Mouse (Mus musculus): Measurements from ENCODE around the gene Myrfl. TPM values are rescaled to one million over a fixed set of nuclear protein-coding genes. Genes with fewer than 3 reads are reported as not detected.

Gene Myrfl
- polyA plus RNA-seq, 1 experiment = not detected

GRCm38 (mm10) chr10:116733651-116734050, 163.1 kb downstream of the Myrfl start:
- DNase-seq = no peak
- TF ChIP-seq CTCF (IDR thresholded peaks at IDR 0.05; ENCODE audit: insufficient read depth, low read length) (no peak), POLR2A (IDR thresholded peaks at IDR 0.05; ENCODE audit: borderline replicate concordance, extremely low read depth, low read depth, low read length) (no peak)
- Histone ChIP-seq H3K4me3 (replicated peaks; ENCODE audit: extremely low read depth, low read depth, low read length) (no peak overlapping the region), H3K4me1 (ENCODE audit: control insufficient read depth, insufficient read depth, low read length) (no peaks in the 10 kb centered on the region; the same call in 1 of the 2 replicates)
- WGBS = 63% methylated on average over 7 of the region's 7 CpGs

DNA sequence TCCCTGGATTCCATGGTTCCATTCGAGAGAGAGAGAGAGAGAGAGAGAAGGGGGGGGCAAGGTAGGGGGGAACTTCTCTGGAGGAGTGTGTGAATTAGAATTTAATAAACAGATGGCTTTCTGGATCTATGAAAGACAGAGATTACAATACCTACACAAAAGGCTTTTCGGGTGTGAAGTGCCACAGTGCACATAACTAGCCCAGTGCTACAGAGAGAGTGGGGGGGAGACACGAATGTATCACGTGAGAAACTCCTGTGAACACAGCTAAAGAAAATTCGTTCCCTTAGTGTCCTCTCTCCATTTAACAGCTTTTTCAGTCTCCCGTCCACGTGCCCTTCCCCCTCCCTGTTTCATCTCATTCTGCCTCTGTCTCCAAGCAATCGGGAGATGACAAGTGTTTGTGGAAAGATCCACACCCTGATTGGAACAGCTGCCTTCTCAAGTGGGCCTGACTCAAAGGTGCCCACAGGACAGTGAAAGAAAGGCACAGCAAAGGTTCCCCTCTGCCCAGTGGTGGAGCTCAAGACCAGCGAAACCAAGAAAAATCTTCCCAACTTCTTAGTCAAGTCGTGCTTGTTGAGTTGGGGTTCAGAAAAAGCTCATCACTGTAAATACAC, 166.6 kb downstream of the Myrfl start:
- TF ChIP-seq CTCF (IDR thresholded peaks at IDR 0.05; ENCODE audit: insufficient read depth, low read length) = no peak
- TF ChIP-seq POLR2A (IDR thresholded peaks at IDR 0.05; ENCODE audit: borderline replicate concordance, extremely low read depth, low read depth, low read length) = no peak
- 60% methylated on average over 10 of the region's 10 CpGs for WGBS

GRCm38 (mm10) chr10:116728860-116729259, 167.9 kb downstream of the Myrfl start:
- no peak overlapping the region for H3K4me3 ChIP-seq (replicated peaks; ENCODE audit: extremely low read depth, low read depth, low read length)
- no peak for TF ChIP-seq CTCF (IDR thresholded peaks at IDR 0.05; ENCODE audit: insufficient read depth, low read length)
- no peak for TF ChIP-seq POLR2A (IDR thresholded peaks at IDR 0.05; ENCODE audit: borderline replicate concordance, extremely low read depth, low read depth, low read length)
- 64% methylated on average over 10 of the region's 10 CpGs for WGBS
- H3K4me1 ChIP-seq (ENCODE audit: control insufficient read depth, insufficient read depth, low read length) = no peaks in the 10 kb centered on the region; the same call in 1 of the 2 replicates
- no peak for DNase-seq

More for the DNA sequence above, 166.6 kb downstream of the Myrfl start:
- H3K4me1 ChIP-seq (ENCODE audit: control insufficient read depth, insufficient read depth, low read length) = no peaks in the 10 kb centered on the region; the same call in 1 of the 2 replicates
- no peak for DNase-seq
- H3K4me3 ChIP-seq (replicated peaks; ENCODE audit: extremely low read depth, low read depth, low read length) = no peak overlapping the region

DNA sequence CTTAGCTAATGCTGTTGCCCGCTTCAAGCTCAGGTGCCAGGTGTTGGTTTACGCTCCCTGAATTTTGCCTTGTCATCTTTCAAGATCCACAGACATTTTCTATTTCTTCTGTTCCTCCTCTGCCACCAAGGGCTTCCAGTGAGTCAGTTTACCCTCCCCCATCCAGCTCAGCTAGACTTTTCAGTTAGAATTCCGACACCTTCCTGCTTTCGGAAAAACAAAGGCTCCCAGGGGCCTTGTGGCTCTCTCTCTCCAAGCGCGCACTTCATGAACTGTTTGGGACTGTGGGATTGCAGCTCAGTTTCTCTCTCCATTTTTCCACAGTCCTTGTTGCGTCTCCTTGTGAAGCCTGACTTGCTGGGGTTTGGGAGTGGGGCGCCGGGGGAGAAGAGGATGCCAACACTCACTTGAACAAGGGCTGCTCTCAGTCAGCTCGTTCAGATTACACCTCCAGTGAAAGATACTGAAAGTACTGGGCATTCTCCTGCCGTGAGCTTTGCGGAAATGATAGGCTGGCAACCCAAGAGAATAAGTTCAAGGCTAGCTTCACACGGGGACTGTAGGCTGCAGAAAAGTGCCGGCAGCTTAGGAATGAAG, 168.9 kb downstream of the Myrfl start:
- TF ChIP-seq POLR2A (IDR thresholded peaks at IDR 0.05; ENCODE audit: borderline replicate concordance, extremely low read depth, low read depth, low read length) (no peak), CTCF (IDR thresholded peaks at IDR 0.05; ENCODE audit: insufficient read depth, low read length) (no peak)
- H3K4me3 ChIP-seq (replicated peaks; ENCODE audit: extremely low read depth, low read depth, low read length) = no peak overlapping the region
- WGBS = 28% methylated on average over 14 of the region's 14 CpGs
- no peaks in the 10 kb centered on the region; the same call in 1 of the 2 replicates for H3K4me1 ChIP-seq (ENCODE audit: control insufficient read depth, insufficient read depth, low read length)
- DNase-seq = no peak

Other genes with a start within 250 kb of the Myrfl start
- gene Rab3ip, start 53.9 kb upstream of the Myrfl start, polyA plus RNA-seq (2012; rRNA removed) = 108 and 123 TPM in 2 replicates
- gene Gm10271, start 75.7 kb upstream of the Myrfl start, polyA plus RNA-seq (2012; rRNA removed) = not detected in 2 replicates
- gene Best3, start 89.4 kb upstream of the Myrfl start, polyA plus RNA-seq (2012; rRNA removed) = 2.2 and 3.4 TPM in 2 replicates
- 1.1 and 2.4 TPM in 2 replicates for gene Lrrc10, start 148.4 kb upstream of the Myrfl start, polyA plus RNA-seq (2012; rRNA removed)
- 36.0 and 56.1 TPM in 2 replicates for gene Cct2, start 166.9 kb upstream of the Myrfl start, polyA plus RNA-seq (2012; rRNA removed)

Measured in lung, adult 2 months (tissue).